Mouse (Mus musculus) heart, adult 8-10 months (tissue): ENCODE measurements around the gene March5. TPM values are rescaled to one million over a fixed set of nuclear protein-coding genes. Genes with fewer than 3 reads are reported as not detected.
"Not testable (repeated sequence)": the region's sequence is repeated elsewhere in the genome, so short reads cannot be mapped to it uniquely, and the experiment has no call there.

Experiments used
- DNase-seq: peaks from one replicate; pipeline ENCODE4 v3.0.0; 2022; ENCODE audit warnings: low spot score
- total RNA-seq, 4 experiments: library from RNA; stranded (reverse); gene quantifications; 2 replicates each; pipeline ENCODE4 v1.2.4; 2022

The March5 gene
- 10 to 100 TPM; 72.4 to 87.0 (median 78.7) TPM for total RNA-seq

DNA sequence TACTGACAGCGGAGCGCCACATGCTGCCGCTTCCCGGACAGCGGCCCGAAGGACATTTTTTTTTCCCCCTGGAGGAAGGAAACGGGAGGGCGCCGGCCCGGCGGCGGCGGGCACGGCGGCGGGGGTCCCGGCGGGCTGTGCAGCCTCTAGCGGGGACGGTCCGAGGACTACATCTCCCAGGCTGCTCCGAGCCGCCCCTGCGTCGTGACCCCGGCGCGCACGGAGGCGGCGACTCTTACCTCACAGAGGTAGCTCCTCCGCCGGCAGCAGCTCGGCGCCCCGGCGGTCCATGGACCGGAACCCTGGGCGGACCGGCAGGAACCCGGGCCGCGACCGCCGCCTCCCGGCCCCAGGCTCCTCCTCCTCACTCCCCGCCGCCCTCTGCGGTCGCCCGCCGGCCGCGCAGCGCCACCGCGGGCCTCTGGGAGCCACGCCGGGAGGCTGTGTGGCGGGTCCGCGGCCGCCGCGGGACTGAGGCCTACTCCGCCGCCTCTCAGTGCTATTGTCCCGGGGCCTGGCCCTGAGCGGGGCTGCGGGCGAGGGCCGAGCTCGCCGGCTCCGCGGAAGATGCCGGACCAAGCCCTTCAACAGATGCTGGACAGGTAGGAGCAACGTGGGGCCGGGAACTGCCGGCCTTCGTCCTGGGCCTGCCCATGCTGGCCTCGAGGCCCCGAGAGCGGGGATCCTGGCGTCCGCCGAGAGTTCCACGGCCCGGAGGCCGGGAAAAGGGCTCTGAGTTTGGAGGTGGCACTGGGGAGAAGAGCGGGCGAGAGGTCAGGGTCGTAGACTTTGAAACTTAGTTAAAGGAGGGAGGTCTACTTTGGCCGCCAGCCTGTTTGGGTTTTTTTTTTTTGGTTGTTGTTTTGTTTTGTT is at the start of gene March5:
TSS of gene March5 (plus strand) at position 241 of the 873 bp plus-strand sequence.
- DNase-seq = peak; percentile 87

GRCm38 (mm10) chr19:37172096-37172495 is 35.2 kb upstream of the March5 start:
- no peak for DNase-seq

DNA sequence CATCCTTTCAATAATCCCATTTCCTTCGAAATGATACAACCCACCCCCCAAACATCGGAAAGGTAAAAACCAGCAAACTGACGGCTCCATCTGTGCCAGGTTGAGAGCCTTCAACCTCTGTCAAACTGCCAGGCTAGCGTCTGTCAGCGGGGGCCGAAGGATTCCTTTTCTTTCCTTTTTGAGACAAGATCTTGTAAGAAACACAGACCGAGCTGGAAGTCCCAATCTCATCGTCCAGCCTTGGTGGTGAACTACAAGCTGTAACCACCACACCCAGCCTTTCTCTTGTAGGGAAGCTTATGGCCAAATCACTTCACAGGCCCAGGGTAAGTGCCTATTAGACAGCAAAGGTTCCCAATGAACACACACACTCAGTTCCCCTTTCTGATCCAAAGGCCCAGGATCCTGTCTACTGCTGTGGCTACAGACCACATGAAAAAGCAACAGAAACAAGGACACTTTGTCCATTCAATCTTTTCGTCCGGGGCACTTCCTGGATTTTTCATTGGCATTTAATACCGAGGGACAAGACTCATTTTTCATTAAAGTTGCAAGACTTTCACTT is 34.7 kb upstream of the March5 start:
- DNase-seq = no peak

DNA sequence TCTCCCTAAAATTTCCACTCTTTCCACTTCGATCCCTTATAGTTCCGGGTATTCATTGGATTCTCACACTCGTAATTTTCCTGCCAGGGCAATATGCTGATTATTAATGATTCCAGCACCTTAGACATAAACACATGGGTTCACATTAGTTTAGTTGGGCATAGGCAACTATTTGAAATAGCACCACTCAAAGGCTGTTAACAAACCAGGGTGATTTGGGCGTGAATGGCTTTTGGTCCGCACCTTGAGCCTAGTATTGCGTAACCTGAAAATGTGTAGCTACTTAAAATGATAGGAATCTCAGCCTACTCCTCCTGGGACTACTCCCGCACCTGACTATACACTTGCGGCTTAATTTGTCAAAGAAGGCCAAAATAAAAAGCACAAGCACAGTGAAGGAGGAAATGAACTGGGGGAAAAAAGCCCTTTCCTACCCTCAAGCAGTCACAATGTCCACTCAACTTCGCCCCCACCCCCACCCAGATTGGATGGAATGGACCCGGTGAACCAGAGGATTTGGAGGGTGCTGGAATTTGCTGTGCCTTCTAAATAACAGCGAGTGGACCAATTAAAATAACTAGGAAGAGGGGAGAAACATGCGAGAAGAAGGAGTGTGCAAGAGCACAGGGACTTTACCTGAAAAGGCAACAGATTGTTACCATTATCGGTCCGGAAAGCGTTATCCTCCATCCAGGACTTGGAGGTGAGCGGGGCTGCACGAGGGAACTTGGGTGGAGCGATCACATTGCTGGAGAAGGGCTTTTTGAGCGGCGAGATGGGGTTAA is 33.8 kb upstream of the March5 start:
- no peak for DNase-seq

DNA sequence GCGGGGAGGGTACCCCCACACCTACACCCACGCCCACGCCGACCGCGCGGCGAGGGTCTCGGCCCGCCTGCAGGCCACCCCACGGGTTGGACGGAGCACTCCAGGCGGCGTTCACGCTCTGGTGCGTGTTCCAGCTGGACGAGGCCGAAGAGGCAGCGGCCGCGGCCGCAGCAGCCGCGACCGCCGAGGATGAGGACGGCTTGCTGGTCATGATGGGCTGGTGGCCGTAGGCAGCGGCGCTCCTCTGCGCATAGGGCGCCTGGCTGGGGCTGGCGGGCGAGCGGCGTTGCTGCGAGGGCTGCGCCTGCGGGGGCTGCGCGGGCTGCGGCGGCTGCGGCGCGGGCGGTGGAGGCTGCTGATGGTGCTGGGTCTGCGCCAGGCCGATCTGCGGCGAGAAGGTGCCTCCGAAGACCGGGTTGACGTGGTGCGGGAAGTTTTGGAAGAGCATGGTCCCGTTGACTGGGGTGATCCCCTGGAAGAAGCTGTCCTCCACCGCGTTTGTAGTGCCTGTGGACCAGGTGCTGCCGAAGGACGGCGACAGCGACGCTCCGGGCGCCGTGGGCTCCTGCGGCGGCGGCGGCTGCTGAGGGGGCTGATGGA is 33.1 kb upstream of the March5 start:
- no peak for DNase-seq

DNA sequence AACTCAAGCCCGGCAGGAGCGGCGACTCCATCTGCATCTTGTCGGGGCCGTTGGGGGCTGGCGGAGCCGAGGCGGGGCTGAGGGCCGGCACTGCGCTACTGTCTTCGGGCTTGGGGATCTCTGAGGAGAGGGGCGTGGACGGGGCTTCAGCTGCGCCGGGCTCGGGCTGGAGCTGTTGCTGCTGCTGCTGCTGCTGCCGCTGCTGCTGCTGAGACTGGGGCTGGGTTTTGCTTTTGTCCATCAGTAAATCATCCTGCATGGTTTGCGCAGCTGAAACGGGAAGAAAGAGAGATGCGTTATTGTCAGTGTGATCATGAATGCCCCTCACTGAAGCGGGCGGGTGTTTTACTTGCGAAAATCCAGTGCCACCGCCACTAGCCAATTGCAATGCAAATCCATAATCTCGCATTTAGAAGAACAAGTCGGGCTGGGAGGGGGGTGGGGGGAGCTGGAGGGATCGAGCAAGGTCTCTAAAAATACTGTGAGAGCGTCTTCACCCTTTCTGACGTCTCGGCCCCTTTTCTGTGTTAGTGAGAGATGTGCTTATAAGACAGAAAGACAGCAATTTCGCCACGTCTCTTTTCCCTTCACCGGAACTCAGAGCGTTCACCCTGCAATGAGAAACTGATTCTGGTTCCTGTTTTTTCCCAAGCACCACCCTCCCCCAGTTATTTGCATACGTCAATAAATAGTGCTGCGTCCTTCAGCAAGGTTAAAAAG is 32.5 kb upstream of the March5 start:
- DNase-seq = peak; percentile 85

GRCm38 (mm10) chr19:37175436-37175805 is 31.9 kb upstream of the March5 start:
- no peak for DNase-seq

GRCm38 (mm10) chr19:37175919-37176318 is 31.4 kb upstream of the March5 start:
- peak; percentile 46 for DNase-seq

- DNase-seq = peak; percentile 27
These were observed 30.4 kb upstream of the March5 start for GRCm38 (mm10) chr19:37176879-37177462.

GRCm38 (mm10) chr19:37177819-37178708 is 29.3 kb upstream of the March5 start:
- peak; percentile 74 for DNase-seq

GRCm38 (mm10) chr19:37188366-37188948 is 18.9 kb upstream of the March5 start:
- no peak for DNase-seq

GRCm38 (mm10) chr19:37192475-37193058 is 14.8 kb upstream of the March5 start:
- no peak for DNase-seq

DNA sequence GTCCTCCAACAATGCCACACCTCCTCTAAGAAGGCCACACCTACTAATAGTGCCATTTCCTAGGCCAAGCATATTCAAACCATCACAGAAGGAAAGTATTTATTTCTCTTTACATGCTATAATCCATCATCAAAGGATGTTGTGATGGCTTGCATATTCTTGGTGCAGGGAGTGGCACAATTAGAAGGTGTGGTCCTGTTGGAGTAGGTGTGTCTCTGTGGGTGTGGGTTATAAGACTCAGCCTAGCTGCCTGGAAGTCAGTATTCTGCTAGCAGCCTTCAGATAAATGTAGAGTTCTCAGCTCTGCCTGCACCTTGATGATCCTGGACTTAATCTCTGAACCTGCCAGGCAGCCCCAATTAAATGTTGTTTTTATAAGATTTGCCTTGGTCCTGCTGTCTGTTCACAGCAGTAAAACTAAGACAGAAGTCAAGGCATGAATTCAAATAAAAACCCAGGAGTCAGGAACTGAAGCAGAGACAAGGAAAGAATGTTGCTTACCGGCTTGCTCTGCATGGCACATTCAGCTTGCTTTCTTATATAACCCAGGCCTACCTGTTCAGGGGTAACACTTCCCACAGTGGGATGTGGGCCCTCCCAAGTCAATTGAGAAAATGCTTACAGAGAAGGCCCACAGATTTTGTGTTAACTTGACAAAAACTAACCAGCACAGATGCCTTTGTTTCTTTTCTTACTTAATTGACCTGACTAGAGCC is 9.0 kb upstream of the March5 start:
- DNase-seq = no peak

DNA sequence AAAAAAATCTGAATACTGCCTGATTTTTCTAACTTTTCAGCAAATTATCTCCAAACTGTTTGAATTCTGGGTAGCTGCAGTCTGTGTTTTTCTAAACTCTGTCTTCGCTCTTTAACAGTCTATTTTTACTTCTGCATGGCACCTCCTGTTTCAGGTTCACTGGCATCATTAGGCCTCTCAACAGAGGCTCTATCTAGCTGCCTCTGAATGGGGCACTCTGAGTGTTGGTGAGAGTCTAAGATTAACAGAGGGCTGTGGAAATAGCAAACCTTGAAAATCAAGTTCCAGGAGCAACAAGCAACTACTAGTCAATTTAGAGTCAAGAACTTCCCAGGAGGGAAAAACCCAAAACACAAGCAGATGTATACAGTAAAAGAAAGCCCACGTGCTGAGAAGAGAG is 7.5 kb upstream of the March5 start:
- DNase-seq = no peak

DNA sequence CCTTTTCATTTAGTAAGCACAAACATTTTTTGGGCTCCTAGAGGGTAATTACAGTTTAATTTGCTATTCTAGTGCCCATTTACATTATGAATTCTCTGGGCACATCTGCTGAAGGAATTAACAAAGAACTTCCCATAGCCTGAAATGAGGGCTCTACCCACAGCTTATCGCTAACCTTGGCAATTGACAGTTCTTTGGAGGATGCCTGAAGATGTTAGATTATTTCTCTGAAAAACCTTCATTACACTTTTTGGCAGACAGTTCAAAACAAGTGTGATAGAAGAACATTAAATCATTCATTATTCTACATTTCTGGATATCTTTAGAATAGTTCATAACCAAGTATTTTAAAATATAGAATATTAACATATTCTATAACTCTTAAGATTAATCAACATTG is 4.0 kb upstream of the March5 start:
- DNase-seq = no peak

GRCm38 (mm10) chr19:37205155-37205554 is 2.2 kb upstream of the March5 start:
- DNase-seq = not testable (repeated sequence)

- DNase-seq = peak; percentile 60
These were observed 571 bp upstream of the March5 start for GRCm38 (mm10) chr19:37206641-37207302.
